Mouse (Mus musculus): Measurements from ENCODE around the gene Gm20388.

DNA sequence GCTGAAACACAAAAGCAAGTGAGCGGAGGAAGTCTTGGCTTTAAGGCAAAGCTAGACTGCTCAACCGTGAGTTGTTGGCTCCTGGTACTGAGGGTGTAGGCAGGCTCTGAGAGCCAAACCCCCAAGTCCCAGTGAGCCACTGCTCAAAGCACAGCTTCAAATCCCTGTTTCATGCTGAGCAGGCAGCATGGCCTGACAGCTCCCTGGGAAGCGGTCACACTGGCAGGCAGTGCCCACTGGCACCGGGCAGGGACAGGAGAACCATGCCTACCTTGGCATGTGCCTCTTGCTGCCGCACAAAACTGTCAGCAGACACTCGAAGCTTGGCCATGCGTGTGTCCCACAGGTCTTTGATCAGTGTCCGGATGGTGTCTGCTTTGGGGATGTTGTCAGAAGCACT is 671.2 kb downstream of the Gm20388 start:
- TF ChIP-seq POLR2A (IDR thresholded peaks at IDR 0.05; ENCODE audit: extremely low read depth, insufficient read depth, low read length) (no peak), CTCF (IDR thresholded peaks at IDR 0.05; ENCODE audit: extremely low read depth, insufficient read depth, low read length) (no peak)

Measured in cortical plate, adult 2 months (tissue).